ENCODE assay signal across 8 mouse cellular contexts in genomic region chr17:5493161-5493771, GRCm38 (mm10). TPM values are rescaled to one million over a fixed set of nuclear protein-coding genes. Genes with fewer than 3 reads are reported as not detected.
DNase-seq lines count a peak whose midpoint lies in the region; ATAC-seq and TF ChIP-seq lines count a peak whose summit lies in the region.

No protein-coding gene starts in this region.

- TF ChIP-seq CTCF in gastrocnemius, adult 2 months (IDR thresholded peaks at IDR 0.05): peak; percentile 20; the same call in 1 of the 2 replicates

- intact Hi-C loops in left cerebral cortex, postnatal 4 days (cut with DNase I): loop anchor here (5.0 kb wide), 1 partner anchor 51 kb away; the partner anchor contains the start of gene Tmem242
- intact Hi-C loops in left cerebral cortex, postnatal 14 days (cut with DNase I): loop anchor here (2.0 to 5.0 kb wide), 3 partner anchors 39 to 254 kb away; partner anchors contain the start of gene Tmem242
- intact Hi-C loops in gastrocnemius, adult 2 months (cut with DNase I): loop anchor here (5.0 kb wide), 2 partner anchors 79 to 254 kb away; no protein-coding TSS in a partner anchor

- peak; percentile 2; the same call in 1 of the 2 replicates for ATAC-seq in intestine, embryonic 14.5 days (replicated peaks; ENCODE audit: low FRiP score, low TSS enrichment, low read depth)
- ATAC-seq in liver, embryonic 11.5 days (replicated peaks; ENCODE audit: low FRiP score): no peak
- ATAC-seq in neural tube, embryonic 12.5 days (ENCODE audit: low FRiP score, low read depth): 0 out of 2 replicates have a peak, but pooled peaks have one; percentile 2

- H3K27me3 ChIP-seq in intestine, embryonic 14.5 days (replicated peaks; ENCODE audit: control insufficient read depth, insufficient read depth, low read length): peaks cover 23% of the 10 kb centered on the region
- H3K27me3 ChIP-seq in liver, embryonic 11.5 days (replicated peaks; ENCODE audit: control insufficient read depth, insufficient read depth, low read length): peaks cover 2% of the 10 kb centered on the region; the same call in 1 of the 2 replicates
- H3K27me3 ChIP-seq in neural tube, embryonic 12.5 days (replicated peaks): peaks cover 15% of the 10 kb centered on the region

- peak overlapping the region; percentile 46 for H3K9ac ChIP-seq in intestine, embryonic 14.5 days (ENCODE audit: low read length)
- H3K9ac ChIP-seq in liver, embryonic 11.5 days (ENCODE audit: low read depth, low read length): peak overlapping the region; percentile 85
- peak overlapping the region; percentile 59 for H3K9ac ChIP-seq in neural tube, embryonic 12.5 days

- peak overlapping the region; percentile 97 for H3K4me3 ChIP-seq in gastrocnemius, adult 2 months
- H3K4me3 ChIP-seq in intestine, embryonic 14.5 days (ENCODE audit: low read depth, low read length): peak overlapping the region; percentile 74
- H3K4me3 ChIP-seq in liver, embryonic 11.5 days (ENCODE audit: low read depth, low read length): peak overlapping the region; percentile 82
- H3K4me3 ChIP-seq in neural tube, embryonic 12.5 days: peak overlapping the region; percentile 71

- no peaks in the 10 kb centered on the region for H3K9me3 ChIP-seq in intestine, embryonic 14.5 days (ENCODE audit: control insufficient read depth, low read length)
- no peaks in the 10 kb centered on the region for H3K9me3 ChIP-seq in liver, embryonic 11.5 days (ENCODE audit: control insufficient read depth, low read length)
- no peaks in the 10 kb centered on the region for H3K9me3 ChIP-seq in neural tube, embryonic 12.5 days

- H3K27ac ChIP-seq in gastrocnemius, adult 2 months: peak overlapping the region; percentile 97
- no peak overlapping the region for H3K27ac ChIP-seq in intestine, embryonic 14.5 days (ENCODE audit: low read depth)
- H3K27ac ChIP-seq in liver, embryonic 11.5 days (ENCODE audit: low read depth, low read length): peak overlapping the region; percentile 93; the same call in 1 of the 2 replicates
- H3K27ac ChIP-seq in neural tube, embryonic 12.5 days: 0 out of 2 replicates have a peak overlapping the region, but pooled peaks have one; percentile 94

- peaks cover 9% of the 10 kb centered on the region for H3K4me1 ChIP-seq in intestine, embryonic 14.5 days (replicated peaks; ENCODE audit: control insufficient read depth, insufficient read depth, low read length)
- H3K4me1 ChIP-seq in liver, embryonic 11.5 days (replicated peaks; ENCODE audit: control insufficient read depth, insufficient read depth, low read length): peaks cover 9% of the 10 kb centered on the region
- peaks cover 8% of the 10 kb centered on the region for H3K4me1 ChIP-seq in neural tube, embryonic 12.5 days

- peak; percentile 34 for DNase-seq in left cerebral cortex, postnatal 4 days
- DNase-seq in left cerebral cortex, postnatal 14 days (ENCODE audit: low spot score in 2 of 2): no peak
- DNase-seq in cerebellum, adult 18-20 months: peak; percentile 45 to 65
- DNase-seq in gastrocnemius, adult 2 months: peak; percentile 64
- peak; percentile 75 for DNase-seq in intestine, embryonic 14.5 days (ENCODE audit: low spot score)
- peak; percentile 67 for DNase-seq in liver, embryonic 11.5 days (ENCODE audit: low spot score)
- peak; percentile 31 for DNase-seq in urinary bladder, postnatal 25 days (ENCODE audit: low spot score)

- peak overlapping the region; percentile 99 for H3K4me2 ChIP-seq in intestine, embryonic 14.5 days (ENCODE audit: low read length)
- peak overlapping the region; percentile 100 for H3K4me2 ChIP-seq in liver, embryonic 11.5 days
- peak overlapping the region; percentile 99 for H3K4me2 ChIP-seq in neural tube, embryonic 12.5 days (replicated peaks)

- WGBS in intestine, embryonic 14.5 days: 3% methylated on average over 53 of the region's 53 CpGs
- WGBS in liver, embryonic 11.5 days: 3% methylated on average over 53 of the region's 53 CpGs
- WGBS in neural tube, embryonic 12.5 days: 3% methylated on average over 53 of the region's 53 CpGs

- no peaks in the 10 kb centered on the region for H3K36me3 ChIP-seq in intestine, embryonic 14.5 days (ENCODE audit: control insufficient read depth, insufficient read depth, low read length)
- H3K36me3 ChIP-seq in liver, embryonic 11.5 days (ENCODE audit: control insufficient read depth, insufficient read depth, low read length): no peaks in the 10 kb centered on the region
- no peaks in the 10 kb centered on the region for H3K36me3 ChIP-seq in neural tube, embryonic 12.5 days

RNA-seq across cellular contexts. Expression of gene Zdhhc14, which starts 0.9 kb away (rescaled TPM):
- 10 to 100 TPM; 15.1 to 15.2 TPM for total RNA-seq in left cerebral cortex, postnatal 4 days (2021)
- total RNA-seq in left cerebral cortex, postnatal 14 days (2021): 10 to 100 TPM; 41.1 to 41.3 TPM
- 1 to 10 TPM; 2.0 to 4.3 TPM for total RNA-seq in gastrocnemius, adult 2 months (2021)
- polyA plus RNA-seq in intestine, embryonic 14.5 days (2014; fragmentation: Nextera tagmentation; extraction: Ambion mirVana): 2.1 and 2.6 TPM in 2 replicates
- 6.2 and 7.5 TPM in 2 replicates for polyA plus RNA-seq in liver, embryonic 11.5 days (2014; fragmentation: Nextera tagmentation; extraction: Ambion mirVana)
- 7.0 and 7.2 TPM in 2 replicates for polyA plus RNA-seq in neural tube, embryonic 12.5 days (2016; fragmentation: Nextera tagmentation; extraction: Ambion mirVana)

RNA-seq across cellular contexts. Expression of gene Tmem242, which starts 53.2 kb away (rescaled TPM):
- total RNA-seq in left cerebral cortex, postnatal 4 days (2021): 10 to 100 TPM; 67.6 to 71.8 TPM
- 10 to 100 TPM; 89.9 to 94.8 TPM for total RNA-seq in left cerebral cortex, postnatal 14 days (2021)
- total RNA-seq in gastrocnemius, adult 2 months (2021): 100 to 1,000 TPM; 134 to 164 TPM
- polyA plus RNA-seq in intestine, embryonic 14.5 days (2014; fragmentation: Nextera tagmentation; extraction: Ambion mirVana): 124 and 135 TPM in 2 replicates
- 96.1 and 100 TPM in 2 replicates for polyA plus RNA-seq in liver, embryonic 11.5 days (2014; fragmentation: Nextera tagmentation; extraction: Ambion mirVana)
- 106 and 123 TPM in 2 replicates for polyA plus RNA-seq in neural tube, embryonic 12.5 days (2016; fragmentation: Nextera tagmentation; extraction: Ambion mirVana)

Comparison
In these comparisons a context has a peak if more than half of its experiments do, and no peak if none do; other contexts are left out.
1. DNase-seq: peak in left cerebral cortex, postnatal 4 days (single experiment), cerebellum, adult 18-20 months (2 of 2), gastrocnemius, adult 2 months (single experiment), intestine, embryonic 14.5 days (single experiment), liver, embryonic 11.5 days (single experiment) and urinary bladder, postnatal 25 days (single experiment); none in left cerebral cortex, postnatal 14 days (0 of 2).
2. Peak in every context shown above with its lines, with median percentiles within 50 percentile points of each other: H3K4me3 ChIP-seq, H3K4me2 ChIP-seq and H3K9ac ChIP-seq.